Mouse (Mus musculus): ENCODE data around the gene Ift80. TPM values are rescaled to one million over a fixed set of nuclear protein-coding genes. Genes with fewer than 3 reads are reported as not detected.
A peak's percentile ranks its signal among the peaks of the same experiment; 100 is the strongest.

Gene Ift80
- polyA plus RNA-seq, 1 experiment from 2014 or later: 13.4 TPM

GRCm38 (mm10) chr3:68974639-68975532, 29.5 kb downstream of the Ift80 start:
- Histone ChIP-seq H3K4me3 (ENCODE audit: low read length) (no peak overlapping the region), H3K4me2 (ENCODE audit: low read depth, low read length) (no peak overlapping the region), H3K36me3 (ENCODE audit: control insufficient read depth, insufficient read depth) (peaks cover 4% of the 10 kb centered on the region; the same call in 1 of the 2 replicates), H3K27me3 (ENCODE audit: control insufficient read depth, insufficient read depth, low read length) (no peaks in the 10 kb centered on the region), H3K9ac (ENCODE audit: low read length) (no peak overlapping the region; the same call in 1 of the 2 replicates), H3K9me3 (replicated peaks; ENCODE audit: control insufficient read depth, low read length) (no peaks in the 10 kb centered on the region), H3K4me1 (ENCODE audit: control insufficient read depth, insufficient read depth, low read length) (peaks cover 23% of the 10 kb centered on the region), H3K27ac (ENCODE audit: low read length) (peak overlapping the region; percentile 73)
- 74% methylated on average over 8 of the region's 8 CpGs for WGBS
- ATAC-seq (replicated peaks; ENCODE audit: extremely low read depth, insufficient read depth, low FRiP score): no peak

- no peak for ATAC-seq (replicated peaks; ENCODE audit: extremely low read depth, insufficient read depth, low FRiP score)
- peaks cover 4% of the 10 kb centered on the region; the same call in 1 of the 2 replicates for H3K36me3 ChIP-seq (ENCODE audit: control insufficient read depth, insufficient read depth)
- no peaks in the 10 kb centered on the region for H3K27me3 ChIP-seq (ENCODE audit: control insufficient read depth, insufficient read depth, low read length)
- H3K9ac ChIP-seq (ENCODE audit: low read length): no peak overlapping the region
- H3K4me2 ChIP-seq (ENCODE audit: low read depth, low read length): no peak overlapping the region
- H3K4me3 ChIP-seq (ENCODE audit: low read length): no peak overlapping the region
- H3K4me1 ChIP-seq (ENCODE audit: control insufficient read depth, insufficient read depth, low read length): peaks cover 19% of the 10 kb centered on the region
- H3K27ac ChIP-seq (ENCODE audit: low read length): no peak overlapping the region
- 43% methylated on average over 1 of the region's 1 CpGs for WGBS
- no peaks in the 10 kb centered on the region for H3K9me3 ChIP-seq (replicated peaks; ENCODE audit: control insufficient read depth, low read length)
These were observed 30.8 kb downstream of the Ift80 start for GRCm38 (mm10) chr3:68973574-68973973.

GRCm38 (mm10) chr3:68969091-68969590, 35.2 kb downstream of the Ift80 start:
- H3K9me3 ChIP-seq (replicated peaks; ENCODE audit: control insufficient read depth, low read length): 0 out of 2 replicates have a peak, but pooled peaks cover 3% of the 10 kb centered on the region
- no peak; the same call in 1 of the 2 replicates for ATAC-seq (replicated peaks; ENCODE audit: extremely low read depth, insufficient read depth, low FRiP score)
- no peak overlapping the region for H3K9ac ChIP-seq (ENCODE audit: low read length)
- WGBS: 85% methylated on average over 3 of the region's 3 CpGs
- peaks cover 22% of the 10 kb centered on the region for H3K36me3 ChIP-seq (ENCODE audit: control insufficient read depth, insufficient read depth)
- H3K27ac ChIP-seq (ENCODE audit: low read length): no peak overlapping the region
- peaks cover 2% of the 10 kb centered on the region; the same call in 1 of the 2 replicates for H3K4me1 ChIP-seq (ENCODE audit: control insufficient read depth, insufficient read depth, low read length)
- H3K4me2 ChIP-seq (ENCODE audit: low read depth, low read length): no peak overlapping the region
- H3K4me3 ChIP-seq (ENCODE audit: low read length): no peak overlapping the region
- no peaks in the 10 kb centered on the region for H3K27me3 ChIP-seq (ENCODE audit: control insufficient read depth, insufficient read depth, low read length)

- Histone ChIP-seq H3K27me3 (ENCODE audit: control insufficient read depth, insufficient read depth, low read length) (no peaks in the 10 kb centered on the region), H3K4me1 (ENCODE audit: control insufficient read depth, insufficient read depth, low read length) (peaks cover 2% of the 10 kb centered on the region; the same call in 1 of the 2 replicates), H3K9ac (ENCODE audit: low read length) (no peak overlapping the region), H3K36me3 (ENCODE audit: control insufficient read depth, insufficient read depth) (peaks cover 18% of the 10 kb centered on the region), H3K4me2 (ENCODE audit: low read depth, low read length) (no peak overlapping the region), H3K27ac (ENCODE audit: low read length) (peak overlapping the region; percentile 43), H3K4me3 (ENCODE audit: low read length) (no peak overlapping the region), H3K9me3 (replicated peaks; ENCODE audit: control insufficient read depth, low read length) (0 out of 2 replicates have a peak, but pooled peaks cover 3% of the 10 kb centered on the region)
- ATAC-seq (replicated peaks; ENCODE audit: extremely low read depth, insufficient read depth, low FRiP score): peak; percentile 51; the same call in 1 of the 2 replicates
- WGBS: 22% methylated on average over 6 of the region's 6 CpGs
These were observed 37.0 kb downstream of the Ift80 start for GRCm38 (mm10) chr3:68967404-68967803.

- WGBS: 86% methylated on average over 6 of the region's 6 CpGs
- Histone ChIP-seq H3K4me3 (ENCODE audit: low read length) (no peak overlapping the region), H3K9ac (ENCODE audit: low read length) (no peak overlapping the region), H3K4me1 (ENCODE audit: control insufficient read depth, insufficient read depth, low read length) (peaks cover 2% of the 10 kb centered on the region; the same call in 1 of the 2 replicates), H3K27ac (ENCODE audit: low read length) (0 out of 2 replicates have a peak overlapping the region, but pooled peaks have one; percentile 7), H3K27me3 (ENCODE audit: control insufficient read depth, insufficient read depth, low read length) (no peaks in the 10 kb centered on the region), H3K36me3 (ENCODE audit: control insufficient read depth, insufficient read depth) (peaks cover 20% of the 10 kb centered on the region), H3K9me3 (replicated peaks; ENCODE audit: control insufficient read depth, low read length) (0 out of 2 replicates have a peak, but pooled peaks cover 3% of the 10 kb centered on the region), H3K4me2 (ENCODE audit: low read depth, low read length) (no peak overlapping the region)
- ATAC-seq (replicated peaks; ENCODE audit: extremely low read depth, insufficient read depth, low FRiP score): no peak
These were observed 37.7 kb downstream of the Ift80 start for GRCm38 (mm10) chr3:68966527-68967285.

GRCm38 (mm10) chr3:68964682-68965081, 39.7 kb downstream of the Ift80 start:
- 0 out of 2 replicates have a peak, but pooled peaks cover 3% of the 10 kb centered on the region for H3K9me3 ChIP-seq (replicated peaks; ENCODE audit: control insufficient read depth, low read length)
- no peak overlapping the region for H3K4me3 ChIP-seq (ENCODE audit: low read length)
- H3K4me2 ChIP-seq (ENCODE audit: low read depth, low read length): no peak overlapping the region
- H3K36me3 ChIP-seq (ENCODE audit: control insufficient read depth, insufficient read depth): peaks cover 22% of the 10 kb centered on the region
- no peaks in the 10 kb centered on the region for H3K27me3 ChIP-seq (ENCODE audit: control insufficient read depth, insufficient read depth, low read length)
- no peak overlapping the region for H3K27ac ChIP-seq (ENCODE audit: low read length)
- H3K9ac ChIP-seq (ENCODE audit: low read length): no peak overlapping the region
- peaks cover 2% of the 10 kb centered on the region; the same call in 1 of the 2 replicates for H3K4me1 ChIP-seq (ENCODE audit: control insufficient read depth, insufficient read depth, low read length)
- no peak for ATAC-seq (replicated peaks; ENCODE audit: extremely low read depth, insufficient read depth, low FRiP score)

GRCm38 (mm10) chr3:68957413-68957812, 47.0 kb downstream of the Ift80 start:
- Histone ChIP-seq H3K9me3 (replicated peaks; ENCODE audit: control insufficient read depth, low read length) (no peaks in the 10 kb centered on the region), H3K4me3 (ENCODE audit: low read length) (no peak overlapping the region), H3K27me3 (ENCODE audit: control insufficient read depth, insufficient read depth, low read length) (no peaks in the 10 kb centered on the region), H3K4me1 (ENCODE audit: control insufficient read depth, insufficient read depth, low read length) (no peaks in the 10 kb centered on the region), H3K36me3 (ENCODE audit: control insufficient read depth, insufficient read depth) (peaks cover 4% of the 10 kb centered on the region; the same call in 1 of the 2 replicates), H3K27ac (ENCODE audit: low read length) (no peak overlapping the region), H3K9ac (ENCODE audit: low read length) (no peak overlapping the region), H3K4me2 (ENCODE audit: low read depth, low read length) (no peak overlapping the region)
- 87% methylated on average over 3 of the region's 3 CpGs for WGBS
- no peak for ATAC-seq (replicated peaks; ENCODE audit: extremely low read depth, insufficient read depth, low FRiP score)

- no peak overlapping the region for H3K4me3 ChIP-seq (ENCODE audit: low read length)
- no peaks in the 10 kb centered on the region for H3K9me3 ChIP-seq (replicated peaks; ENCODE audit: control insufficient read depth, low read length)
- WGBS: 65% methylated on average over 4 of the region's 4 CpGs
- no peak overlapping the region for H3K9ac ChIP-seq (ENCODE audit: low read length)
- no peaks in the 10 kb centered on the region for H3K27me3 ChIP-seq (ENCODE audit: control insufficient read depth, insufficient read depth, low read length)
- no peak for ATAC-seq (replicated peaks; ENCODE audit: extremely low read depth, insufficient read depth, low FRiP score)
- no peak overlapping the region for H3K27ac ChIP-seq (ENCODE audit: low read length)
- H3K4me1 ChIP-seq (ENCODE audit: control insufficient read depth, insufficient read depth, low read length): no peaks in the 10 kb centered on the region
- H3K4me2 ChIP-seq (ENCODE audit: low read depth, low read length): no peak overlapping the region
- 0 out of 2 replicates have a peak, but pooled peaks cover 1% of the 10 kb centered on the region for H3K36me3 ChIP-seq (ENCODE audit: control insufficient read depth, insufficient read depth)
These were observed 47.9 kb downstream of the Ift80 start for GRCm38 (mm10) chr3:68956454-68956853.

Measured in heart, embryonic 16.5 days (tissue).